Mouse (Mus musculus): Measurements from ENCODE around the gene Zbtb7b.

Gene Zbtb7b

DNA sequence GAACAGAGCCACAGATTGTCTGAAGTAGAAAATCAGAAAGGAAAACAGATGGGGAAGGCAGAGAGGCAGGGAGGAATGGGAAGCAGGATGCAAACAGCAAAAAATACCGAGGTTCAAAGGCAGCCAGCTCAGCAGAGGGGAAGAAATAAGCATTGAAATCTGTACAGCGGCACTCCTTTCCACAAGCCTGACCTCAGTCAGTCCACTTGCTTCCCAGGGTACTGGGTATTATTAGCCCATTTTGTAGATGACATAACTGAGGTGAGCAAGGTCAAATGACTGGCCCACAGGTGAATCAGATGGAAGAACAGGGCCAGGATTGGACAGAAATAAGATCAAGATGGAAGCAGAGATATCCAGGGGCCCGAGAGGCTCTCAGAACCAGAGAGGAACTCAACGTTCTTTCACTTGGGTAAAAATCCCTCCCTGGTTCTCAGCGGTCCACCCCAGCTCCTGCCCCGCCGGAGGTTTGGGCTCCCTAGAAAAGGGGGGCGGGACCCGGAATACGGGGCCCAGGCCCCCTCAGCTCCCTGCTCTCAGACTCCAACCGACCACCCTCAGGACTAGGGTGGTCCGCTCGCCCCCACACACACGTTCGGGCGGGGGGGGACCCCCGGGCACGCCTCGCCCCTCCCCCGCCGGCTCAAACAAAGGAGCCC is 57.4 kb downstream of the Zbtb7b start:
- peak; percentile 37 for DNase-seq (ENCODE audit: low spot score)

DNA sequence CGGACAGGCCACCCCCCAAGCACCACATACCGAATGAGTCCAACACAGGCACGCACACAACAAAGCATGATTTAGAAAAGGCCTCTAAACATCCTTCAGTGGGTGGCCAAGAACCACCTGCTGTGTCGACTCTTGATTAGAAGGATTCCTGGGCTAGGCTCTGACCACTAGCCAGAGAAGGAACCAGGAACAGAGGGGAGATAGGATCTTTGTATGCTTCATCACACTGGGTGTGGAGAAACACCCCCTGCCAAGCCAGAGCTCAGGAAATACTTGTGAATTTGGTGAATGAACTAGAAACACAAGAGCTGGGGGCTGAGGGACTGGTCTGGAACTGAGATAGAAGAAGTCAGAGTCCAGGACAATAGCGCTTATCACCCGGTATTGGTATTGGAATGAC is 58.0 kb downstream of the Zbtb7b start:
- DNase-seq (ENCODE audit: low spot score): no peak

DNA sequence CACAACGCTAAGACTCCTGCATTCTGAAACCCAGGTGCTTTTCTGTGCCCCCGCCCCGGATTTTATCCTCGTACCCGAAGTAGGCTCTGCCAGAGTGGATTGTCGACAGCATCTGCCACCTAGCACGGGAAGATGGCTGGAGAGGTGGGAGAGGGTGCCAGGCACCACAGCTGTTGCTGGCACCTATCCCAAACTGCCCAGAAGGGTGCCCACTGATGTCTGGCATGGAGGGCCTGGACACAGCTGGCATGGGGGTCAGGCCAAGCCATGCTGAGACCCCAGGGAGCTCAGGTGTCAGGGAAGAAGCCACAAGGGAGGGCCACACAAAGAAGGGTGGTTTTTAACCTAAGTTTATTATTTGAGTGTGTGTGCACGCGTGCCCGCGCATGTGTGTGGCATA is 61.5 kb downstream of the Zbtb7b start:
- DNase-seq (ENCODE audit: low spot score): no peak

DNA sequence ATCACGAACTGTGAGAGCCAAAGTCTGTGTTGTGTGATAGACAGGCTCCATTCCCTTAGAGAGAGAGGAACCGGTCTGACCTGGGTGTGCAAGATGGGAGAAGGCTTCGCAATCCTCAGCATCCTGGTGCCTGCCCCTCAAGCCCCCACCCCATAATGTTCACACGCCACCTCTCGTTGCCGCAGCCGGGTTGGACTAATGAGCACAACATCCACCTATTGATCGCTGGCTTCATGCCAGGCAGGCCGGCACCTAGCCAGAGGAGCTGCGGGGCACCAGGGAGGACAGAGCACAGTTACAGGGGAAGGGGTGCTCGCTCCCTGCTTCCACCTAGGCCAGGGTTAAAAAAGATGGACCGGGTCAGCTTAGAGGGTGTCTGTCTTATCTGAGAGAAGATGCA is 62.1 kb downstream of the Zbtb7b start:
- no peak for DNase-seq (ENCODE audit: low spot score)

DNA sequence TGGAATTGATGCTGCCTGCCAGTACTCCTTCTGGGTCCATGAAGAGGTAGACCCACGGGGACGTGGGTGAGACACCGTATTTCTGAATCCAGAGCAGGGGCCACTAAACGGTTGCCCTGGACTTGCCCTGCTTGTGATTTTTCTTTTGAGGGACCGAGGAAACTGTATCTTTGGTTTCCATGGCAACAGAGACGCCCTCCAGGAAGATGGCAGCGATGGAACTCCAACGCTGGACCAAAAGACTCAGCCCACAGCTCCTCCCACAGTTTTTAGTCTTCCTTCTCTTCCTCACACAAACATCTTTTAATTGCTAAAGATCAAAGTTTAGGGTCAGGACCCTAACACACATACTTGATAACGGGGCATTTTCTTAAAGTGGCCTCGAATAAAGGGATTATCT is 62.6 kb downstream of the Zbtb7b start:
- no peak for DNase-seq (ENCODE audit: low spot score)

DNA sequence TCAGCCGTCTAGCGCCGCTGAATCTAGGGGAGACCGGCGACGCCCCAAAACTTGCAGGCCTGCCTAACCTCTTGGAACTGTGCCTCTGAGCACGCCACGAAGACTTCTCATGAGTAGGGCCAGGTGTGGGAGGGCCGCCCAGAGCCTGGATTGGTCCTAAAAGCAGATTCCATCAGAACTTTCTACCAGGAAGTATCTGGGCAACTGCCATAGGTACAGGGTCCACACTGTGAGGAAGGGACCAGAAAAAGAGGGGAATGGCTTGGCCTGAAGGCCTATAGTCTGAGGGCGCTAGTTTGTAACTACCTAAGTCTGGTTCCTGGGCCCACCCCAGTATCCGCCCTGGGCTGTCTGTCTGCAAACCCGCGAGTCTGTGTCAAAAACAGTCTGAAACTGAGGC is 63.0 kb downstream of the Zbtb7b start:
- no peak for DNase-seq (ENCODE audit: low spot score)

DNA sequence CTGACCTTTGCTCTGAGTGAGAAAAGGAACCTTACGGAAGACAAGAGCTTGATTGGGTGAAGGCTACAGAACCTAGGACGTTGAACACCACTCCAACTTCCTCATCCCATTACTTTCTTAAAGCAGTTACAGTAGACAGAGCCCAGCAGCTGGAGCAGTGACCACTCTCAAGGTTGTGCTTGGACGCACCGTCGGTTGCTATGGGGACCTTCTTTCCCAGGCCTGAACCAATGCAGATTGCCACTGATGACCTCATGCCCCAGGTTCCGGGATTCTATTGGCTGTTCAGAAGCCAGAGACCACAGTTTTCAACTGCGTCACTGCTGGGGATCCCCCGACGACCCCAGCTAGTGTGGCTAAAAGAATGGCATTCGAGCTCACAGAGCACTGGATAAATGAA is 63.6 kb downstream of the Zbtb7b start:
- DNase-seq (ENCODE audit: low spot score): peak; percentile 77

DNA sequence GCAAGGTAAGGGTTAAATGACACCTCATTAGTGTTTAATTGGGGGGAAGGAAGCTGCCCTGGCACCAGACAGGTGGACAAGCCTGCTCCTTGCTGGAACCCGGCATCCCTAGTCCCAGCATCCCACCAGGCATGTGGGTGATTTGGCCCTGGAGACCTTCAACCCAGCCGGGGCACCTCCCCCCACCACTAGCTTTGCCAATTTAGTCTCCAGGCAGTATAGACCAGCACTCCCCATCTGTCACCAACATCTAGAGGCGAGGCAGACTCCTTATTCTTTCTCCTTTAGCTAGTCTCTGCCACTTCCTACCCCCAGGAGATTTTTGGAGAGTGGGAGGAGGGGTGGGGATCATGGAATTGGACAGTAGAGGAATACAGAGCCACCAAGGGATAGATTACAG is 64.2 kb downstream of the Zbtb7b start:
- DNase-seq (ENCODE audit: low spot score): no peak

DNA sequence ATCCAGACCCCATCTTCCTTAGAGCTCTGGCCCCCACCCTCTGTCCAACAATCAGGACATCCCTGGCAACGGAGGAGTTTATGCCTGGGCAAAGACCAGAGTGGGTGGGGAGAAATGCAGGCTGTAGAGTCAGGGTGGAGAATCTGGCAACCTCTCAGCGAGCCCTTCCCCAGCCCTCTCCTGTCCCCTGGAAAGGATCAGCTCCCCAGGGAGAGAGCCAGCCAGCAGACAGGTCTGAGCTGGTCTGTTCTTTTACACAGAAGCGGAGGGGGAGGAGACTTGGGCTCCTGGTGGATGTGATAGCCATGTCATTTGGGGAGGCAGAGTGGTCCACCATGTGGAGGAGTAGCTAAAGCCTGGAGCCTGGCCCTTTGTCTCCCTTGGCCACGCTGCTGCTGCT is 66.0 kb downstream of the Zbtb7b start:
- peak; percentile 46 for DNase-seq (ENCODE audit: low spot score)
